Mouse (Mus musculus) CH12.LX (cell line): Measurements from ENCODE around the gene Sbf2. TPM values are rescaled to one million over a fixed set of nuclear protein-coding genes. Genes with fewer than 3 reads are reported as not detected.

ENCODE experiments used
- DNase-seq: peaks from one replicate; pipeline ENCODE4 v3.0.0-alpha.2; 2013; ENCODE audit errors: extremely low read depth
- H3K27ac ChIP-seq: 2 replicates; pipeline ENCODE4 v1.5.1; 2012; ENCODE audit warnings: low read depth, mild to moderate bottlenecking, control low read depth, moderate library complexity; ENCODE audit not compliant: insufficient read depth
- H3K27me3 ChIP-seq: replicated peaks from 2 replicates; pipeline ENCODE3; 2012; ENCODE audit warnings: inconsistent platforms
- H3K36me3 ChIP-seq, 2 experiments: replicated peaks in 1 of 2; 2 replicates each; pipeline versions ENCODE3 to v1.6.1; 2012; ENCODE audit warnings: inconsistent platforms in 1 of 2, low read length in 1 of 2, mild to moderate bottlenecking in 1 of 2, mixed read lengths in 1 of 2, moderate library complexity in 1 of 2; ENCODE audit not compliant: control insufficient read depth in 1 of 2, insufficient read depth in 1 of 2
- H3K4me1 ChIP-seq, 2 experiments: 2 replicates each; pipeline ENCODE4 v1.6.1; 2012; ENCODE audit warnings: inconsistent platforms in 1 of 2, moderate library complexity in 1 of 2; ENCODE audit not compliant: insufficient read depth in 2 of 2, control insufficient read depth in 1 of 2
- H3K4me2 ChIP-seq: 2 replicates; pipeline ENCODE4 v1.6.1; 2012; ENCODE audit warnings: low read depth, mild to moderate bottlenecking, control low read depth; ENCODE audit not compliant: poor library complexity, insufficient read depth, severe bottlenecking
- H3K4me3 ChIP-seq, 3 experiments: fragments of 150-350 bp in 1 of 3; sonication (generic) in 1 of 3; replicated peaks in 1 of 3; 2 replicates each; pipeline versions ENCODE3 to v1.5.1; 2011 to 2012; ENCODE audit warnings: low read depth in 2 of 3, low read length in 2 of 3, mild to moderate bottlenecking in 2 of 3, moderate library complexity in 2 of 3, control low read depth in 1 of 3, improper control_type of control experiment in 1 of 3, inconsistent platforms in 1 of 3, mixed read lengths in 1 of 3; ENCODE audit not compliant: poor library complexity in 1 of 3
- H3K79me2 ChIP-seq: replicated peaks from 2 replicates; pipeline ENCODE4 v1.6.1; 2012; ENCODE audit warnings: mild to moderate bottlenecking, moderate library complexity; ENCODE audit not compliant: control insufficient read depth, poor library complexity, insufficient read depth, severe bottlenecking; ENCODE audit errors: extremely low read depth
- H3K9ac ChIP-seq: 2 replicates; pipeline ENCODE4 v1.6.1; 2012; ENCODE audit warnings: low read depth, mild to moderate bottlenecking, control low read depth, moderate library complexity; ENCODE audit not compliant: insufficient read depth
- H3K9me3 ChIP-seq: replicated peaks from 2 replicates; pipeline ENCODE3; 2012; ENCODE audit warnings: low read length, inconsistent platforms, mixed read lengths
- CTCF ChIP-seq, 2 experiments: IDR thresholded peaks in 1 of 2; conservative IDR thresholded peaks in 1 of 2; 2 replicates each; pipeline ENCODE4 v1.5.1; 2011 to 2012; ENCODE audit warnings: low read depth in 2 of 2, low read length in 2 of 2, improper control_type of control experiment in 1 of 2, inconsistent platforms in 1 of 2, mild to moderate bottlenecking in 1 of 2, moderate library complexity in 1 of 2
- ETS1 ChIP-seq: conservative IDR thresholded peaks from 2 replicates; pipeline ENCODE4 v1.6.1; 2012; ENCODE audit warnings: low read depth, mild to moderate bottlenecking, inconsistent platforms, low read length, improper control_type of control experiment, moderate library complexity
- GABPA ChIP-seq: IDR thresholded peaks from 2 replicates; pipeline ENCODE4 v1.6.1; 2012; ENCODE audit warnings: low read depth, low read length, improper control_type of control experiment, inconsistent platforms; ENCODE audit not compliant: insufficient replicate concordance
- MAFK ChIP-seq: IDR thresholded peaks from 2 replicates; pipeline ENCODE4 v1.6.1; 2011; ENCODE audit warnings: low read length, improper control_type of control experiment; ENCODE audit not compliant: insufficient replicate concordance
- MAX ChIP-seq: IDR thresholded peaks from 2 replicates; pipeline ENCODE4 v1.6.1; 2011; ENCODE audit warnings: low read length, improper control_type of control experiment
- MXI1 ChIP-seq: IDR thresholded peaks from 2 replicates; pipeline ENCODE4 v1.6.1; 2011; ENCODE audit warnings: mild to moderate bottlenecking, low read depth, low read length, improper control_type of control experiment
- NELFE ChIP-seq: IDR thresholded peaks from 2 replicates; pipeline ENCODE4 v1.6.1; 2011; ENCODE audit warnings: low read depth, low read length, improper control_type of control experiment
- RAD21 ChIP-seq: IDR thresholded peaks from 2 replicates; pipeline ENCODE4 v1.6.1; 2011; ENCODE audit warnings: low read depth, mild to moderate bottlenecking, low read length, improper control_type of control experiment, moderate library complexity
- SMC3 ChIP-seq: IDR thresholded peaks from 2 replicates; pipeline ENCODE4 v1.6.1; 2011; ENCODE audit warnings: low read depth, low read length, improper control_type of control experiment
- USF1 ChIP-seq: IDR thresholded peaks from 2 replicates; pipeline ENCODE4 v1.6.1; 2014; ENCODE audit warnings: low read depth, mild to moderate bottlenecking, inconsistent platforms, low read length, improper control_type of control experiment
- ZC3H11A ChIP-seq: IDR thresholded peaks from 2 replicates; pipeline ENCODE4 v1.6.1; 2012; ENCODE audit warnings: low read depth, mild to moderate bottlenecking, inconsistent platforms, low read length, improper control_type of control experiment
- dilution Hi-C: fragments of 300-500 bp; cut with MboI; formaldehyde crosslinking; loops from 2 replicates; pipeline ENCODE4 v1.14.3; 2020; ENCODE audit warnings: low sequenced_read_pairs; ENCODE audit not compliant: extremely low pct_unique_long_range_greater_than_20kb, extremely low pct_ligation_motif_present
- in situ Hi-C: fragments of 300-500 bp; cut with MboI; formaldehyde crosslinking; loops from 3 replicates; pipeline ENCODE4 v1.14.3; 2019; ENCODE audit warnings: low sequenced_read_pairs, low pct_ligation_motif_present, low pct_unique_long_range_greater_than_20kb, mixed read lengths
- polyA plus RNA-seq: library from polyadenylated mRNA; unstranded; fragments of >175 nt; gene quantifications from 2 replicates; pipeline ENCODE4 v1.2.1, GENCODE M21; 2012; ENCODE audit warnings: low read depth; ENCODE audit not compliant: insufficient read length
- total RNA-seq, 2 experiments: library from RNA; depleted of rRNA; stranded (reverse); fragments of 300-350 nt in 1 of 2; fragments of >200 nt in 1 of 2; gene quantifications; 2 replicates each; pipeline ENCODE4 v1.2.3; 2012 to 2014

The Sbf2 gene
- total and polyA plus RNA-seq, 3 experiments = 9.5 to 21.5 (median 11.4) TPM

DNA sequence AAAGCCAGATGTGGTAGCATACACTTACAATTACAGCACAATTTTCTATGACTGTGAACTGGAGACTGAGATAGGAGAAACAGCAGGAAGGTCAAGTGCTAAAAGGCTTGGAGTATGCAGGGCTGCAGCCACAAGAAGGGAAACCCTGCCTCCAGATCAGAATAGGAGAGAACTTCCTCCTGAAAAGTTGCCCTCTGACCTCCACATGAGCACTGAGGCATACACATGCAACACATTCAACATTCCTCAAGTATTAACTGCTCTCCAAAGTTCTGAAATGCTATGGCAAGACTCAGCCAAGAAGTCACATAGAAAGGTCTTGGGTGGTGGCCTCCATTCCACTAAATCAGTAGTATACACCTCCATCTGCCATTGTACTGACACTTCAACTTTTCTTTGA, 58.5 kb downstream of the Sbf2 start:
- Histone ChIP-seq H3K9me3 (no peaks in the 10 kb centered on the region), H3K4me3 (no peak overlapping the region), H3K79me2 (no peaks in the 10 kb centered on the region), H3K9ac (no peak overlapping the region), H3K4me1 (peaks cover 8 to 65% of the 10 kb centered on the region in 2 experiments; a peak in 3 of 4 replicates), H3K27me3 (no peaks in the 10 kb centered on the region), H3K36me3 (peaks cover 0 to 6% of the 10 kb centered on the region in 2 experiments), H3K4me2 (no peak overlapping the region), H3K27ac (no peak overlapping the region)
- no peak for DNase-seq
- in situ Hi-C loops = no loop called here
- dilution Hi-C loops = no loop called here
- TF ChIP-seq GABPA (no peak), USF1 (no peak)

DNA sequence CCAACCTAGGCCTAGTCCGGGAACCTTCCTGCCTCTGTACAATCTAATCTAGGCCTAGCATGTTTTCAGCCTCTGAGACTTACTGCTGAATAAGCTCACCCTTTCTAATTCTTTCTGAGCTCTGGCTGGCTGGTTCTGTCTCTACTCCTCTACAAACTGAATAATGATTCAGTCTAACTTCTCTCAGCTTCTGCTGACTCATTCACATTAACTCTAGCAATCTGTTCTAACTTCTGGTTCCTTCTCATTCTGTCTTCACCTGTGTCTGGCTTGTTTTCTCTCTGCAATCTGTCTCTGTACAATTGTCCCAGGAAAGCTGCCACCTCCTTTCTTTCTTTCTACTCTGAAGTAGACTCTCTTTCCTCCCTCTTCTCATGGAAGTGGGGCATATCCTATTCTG, 59.5 kb downstream of the Sbf2 start:
- dilution Hi-C loops (no loop called here), in situ Hi-C loops (no loop called here)
- no peak overlapping the region for H3K4me2 ChIP-seq
- no peaks in the 10 kb centered on the region for H3K79me2 ChIP-seq
- peaks cover 8 to 65% of the 10 kb centered on the region in 2 experiments; a peak in 3 of 4 replicates for H3K4me1 ChIP-seq
- no peaks in the 10 kb centered on the region for H3K27me3 ChIP-seq
- H3K4me3 ChIP-seq = no peak overlapping the region
- no peak for DNase-seq
- TF ChIP-seq MXI1 (no peak), NELFE (no peak), MAX (no peak)
- H3K27ac ChIP-seq = no peak overlapping the region
- H3K9me3 ChIP-seq = no peaks in the 10 kb centered on the region
- no peak overlapping the region for H3K9ac ChIP-seq
- peaks cover 0 to 6% of the 10 kb centered on the region in 2 experiments for H3K36me3 ChIP-seq

DNA sequence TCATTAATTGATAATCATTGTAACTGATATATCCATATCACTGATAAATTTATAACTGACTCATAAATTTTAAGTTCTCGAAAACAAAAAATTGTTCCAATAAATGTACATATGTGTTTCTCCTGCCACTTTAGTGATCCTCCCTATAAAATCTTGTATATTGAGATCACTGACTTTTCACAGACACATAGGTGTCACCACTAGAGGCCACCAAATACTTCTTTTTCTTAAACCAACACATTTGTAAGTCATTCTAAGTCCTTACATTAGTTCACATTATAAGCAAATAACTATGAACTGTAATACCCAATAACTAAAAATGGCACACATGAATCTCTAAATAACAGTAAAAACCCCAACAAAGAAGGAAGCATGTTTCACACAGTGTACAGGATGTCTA, 66.5 kb downstream of the Sbf2 start:
- H3K9ac ChIP-seq = no peak overlapping the region
- no peaks in the 10 kb centered on the region for H3K9me3 ChIP-seq
- no peaks in the 10 kb centered on the region for H3K36me3 ChIP-seq
- in situ Hi-C loops (no loop called here), dilution Hi-C loops (no loop called here)
- H3K27me3 ChIP-seq = no peaks in the 10 kb centered on the region
- H3K4me2 ChIP-seq = no peak overlapping the region
- peaks cover 3 to 16% of the 10 kb centered on the region in 2 experiments; a peak in 2 of 4 replicates for H3K4me1 ChIP-seq
- H3K79me2 ChIP-seq = no peaks in the 10 kb centered on the region
- peak; percentile 36 for DNase-seq
- peak in 1 of 2 experiments; percentile 81; a peak in 2 of 4 replicates for TF ChIP-seq CTCF (conservative IDR thresholded peaks at IDR 0.05 in 1 of 2, IDR thresholded peaks at IDR 0.05 in 1 of 2; ENCODE audit: low read depth in 2 of 2, low read length in 2 of 2)
- TF ChIP-seq ZC3H11A = peak; percentile 64; the same call in 1 of the 2 replicates
- no peak for TF ChIP-seq ETS1
- TF ChIP-seq RAD21 = peak; percentile 90
- TF ChIP-seq SMC3 = peak; percentile 84
- no peak for TF ChIP-seq MAFK
- H3K4me3 ChIP-seq = no peak overlapping the region
- H3K27ac ChIP-seq = no peak overlapping the region
